Mouse (Mus musculus) intestine, embryonic 16.5 days (tissue): ENCODE measurements at regions not wholly inside any gene's neighbourhood (a gene's known extent, or its start where the extent isn't known, plus 50 kb on each side); places are given as distances from the start of the nearest gene placed in this dataset.

Experiments used
- ATAC-seq: fragments of 200-750 bp; cut with Nextera tagmentation; 2 replicates; pipeline ENCODE4 v1.8.0; 2017; ENCODE audit warnings: moderate TSS enrichment, moderate library complexity
- H3K27ac ChIP-seq: fragments of 300-500 bp; sonication (generic); 2 replicates; pipeline ENCODE4 v1.5.1; 2014; ENCODE audit warnings: mild to moderate bottlenecking, low read length
- H3K27me3 ChIP-seq: fragments of 300-500 bp; sonication (generic); replicated peaks from 2 replicates; pipeline ENCODE4 v1.6.1; 2014; ENCODE audit warnings: low read length, control low read depth, mixed read lengths; ENCODE audit not compliant: control insufficient read depth, insufficient read depth
- H3K36me3 ChIP-seq: fragments of 300-500 bp; sonication (generic); 2 replicates; pipeline ENCODE4 v1.6.1; 2014; ENCODE audit warnings: low read length, control low read depth; ENCODE audit not compliant: control insufficient read depth, insufficient read depth
- H3K4me1 ChIP-seq: fragments of 300-500 bp; sonication (generic); 2 replicates; pipeline ENCODE4 v1.6.1; 2014; ENCODE audit warnings: low read length, control low read depth, mixed read lengths; ENCODE audit not compliant: control insufficient read depth, insufficient read depth
- H3K4me2 ChIP-seq: fragments of 300-500 bp; sonication (generic); 2 replicates; pipeline ENCODE4 v1.6.1; 2014; ENCODE audit warnings: low read depth, low read length, control low read depth
- H3K4me3 ChIP-seq: fragments of 300-500 bp; sonication (generic); 2 replicates; pipeline ENCODE4 v1.5.1; 2014; ENCODE audit warnings: mild to moderate bottlenecking, low read length
- H3K9ac ChIP-seq: fragments of 300-500 bp; sonication (generic); 2 replicates; pipeline ENCODE4 v1.6.1; 2014; ENCODE audit warnings: low read depth, low read length
- H3K9me3 ChIP-seq: fragments of 300-500 bp; sonication (generic); 2 replicates; pipeline ENCODE4 v1.6.1; 2016; ENCODE audit warnings: low read length, control low read depth; ENCODE audit not compliant: control insufficient read depth
- WGBS: fragments of 180-500 bp; shearing (Covaris S2); extraction: QIAGEN DNeasy Blood & Tissue Kit; methylation state at CpG from one replicate; pipeline ENCODE4 v1.1.7; 2014; 5-methylcytosine and 5-hydroxymethylcytosine counted together

GRCm38 (mm10) chr1:184579475-184579874, 152.9 kb downstream of the Hlx start:
- ATAC-seq: no peak
- Histone ChIP-seq H3K27me3 (no peaks in the 10 kb centered on the region), H3K4me2 (no peak overlapping the region), H3K9me3 (no peaks in the 10 kb centered on the region), H3K27ac (no peak overlapping the region), H3K4me1 (peaks cover 1% of the 10 kb centered on the region; the same call in 1 of the 2 replicates), H3K36me3 (no peaks in the 10 kb centered on the region), H3K4me3 (no peak overlapping the region), H3K9ac (no peak overlapping the region)
- 77% methylated on average over 3 of the region's 3 CpGs for WGBS

DNA sequence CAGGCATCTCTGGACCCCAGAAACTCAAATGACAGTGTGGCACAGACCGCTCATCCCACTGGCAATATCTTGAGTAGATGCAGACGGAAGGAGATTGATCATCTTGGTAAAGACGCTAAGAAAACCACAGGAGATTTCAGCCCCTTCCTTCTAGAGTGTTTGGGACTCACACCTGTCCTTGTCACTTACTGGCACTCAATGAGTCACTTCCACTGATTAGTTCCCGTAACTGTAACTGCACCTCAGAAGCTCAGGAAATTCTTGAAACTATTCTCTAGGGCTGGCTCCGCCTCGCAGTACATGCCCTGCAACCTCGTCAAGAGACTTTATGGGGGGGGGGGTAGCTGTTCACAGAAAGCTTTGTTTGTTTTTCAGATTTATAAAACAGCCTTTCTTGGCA, 155.9 kb downstream of the Hlx start:
- Histone ChIP-seq H3K9ac (no peak overlapping the region), H3K36me3 (no peaks in the 10 kb centered on the region), H3K4me1 (no peaks in the 10 kb centered on the region), H3K27me3 (no peaks in the 10 kb centered on the region), H3K4me3 (no peak overlapping the region), H3K27ac (no peak overlapping the region), H3K9me3 (no peaks in the 10 kb centered on the region), H3K4me2 (no peak overlapping the region)
- ATAC-seq: no peak
- WGBS: 75% methylated on average over 7 of the region's 7 CpGs

GRCm38 (mm10) chr1:184573325-184573724, 159.1 kb downstream of the Hlx start:
- Histone ChIP-seq H3K4me1 (no peaks in the 10 kb centered on the region), H3K4me3 (no peak overlapping the region), H3K36me3 (no peaks in the 10 kb centered on the region), H3K27me3 (no peaks in the 10 kb centered on the region), H3K9me3 (no peaks in the 10 kb centered on the region), H3K9ac (no peak overlapping the region), H3K4me2 (no peak overlapping the region; the same call in 1 of the 2 replicates), H3K27ac (no peak overlapping the region)
- WGBS: 54% methylated on average over 7 of the region's 7 CpGs
- ATAC-seq: no peak

- H3K9me3 ChIP-seq: no peaks in the 10 kb centered on the region
- no peak overlapping the region for H3K4me2 ChIP-seq
- WGBS: 90% methylated on average over 5 of the region's 5 CpGs
- H3K27ac ChIP-seq: no peak overlapping the region
- no peak overlapping the region for H3K9ac ChIP-seq
- no peaks in the 10 kb centered on the region for H3K4me1 ChIP-seq
- ATAC-seq: no peak
- no peaks in the 10 kb centered on the region for H3K36me3 ChIP-seq
- H3K4me3 ChIP-seq: no peak overlapping the region
- no peaks in the 10 kb centered on the region for H3K27me3 ChIP-seq
Observed at GRCm38 (mm10) chr1:184570681-184571080, 161.7 kb downstream of the Hlx start.

GRCm38 (mm10) chr1:184562926-184563325, 169.5 kb downstream of the Hlx start:
- Histone ChIP-seq H3K36me3 (no peaks in the 10 kb centered on the region), H3K9me3 (no peaks in the 10 kb centered on the region), H3K9ac (no peak overlapping the region), H3K27ac (no peak overlapping the region), H3K4me2 (no peak overlapping the region), H3K27me3 (no peaks in the 10 kb centered on the region), H3K4me3 (no peak overlapping the region), H3K4me1 (no peaks in the 10 kb centered on the region)
- WGBS: 84% methylated on average over 4 of the region's 4 CpGs
- ATAC-seq: no peak

DNA sequence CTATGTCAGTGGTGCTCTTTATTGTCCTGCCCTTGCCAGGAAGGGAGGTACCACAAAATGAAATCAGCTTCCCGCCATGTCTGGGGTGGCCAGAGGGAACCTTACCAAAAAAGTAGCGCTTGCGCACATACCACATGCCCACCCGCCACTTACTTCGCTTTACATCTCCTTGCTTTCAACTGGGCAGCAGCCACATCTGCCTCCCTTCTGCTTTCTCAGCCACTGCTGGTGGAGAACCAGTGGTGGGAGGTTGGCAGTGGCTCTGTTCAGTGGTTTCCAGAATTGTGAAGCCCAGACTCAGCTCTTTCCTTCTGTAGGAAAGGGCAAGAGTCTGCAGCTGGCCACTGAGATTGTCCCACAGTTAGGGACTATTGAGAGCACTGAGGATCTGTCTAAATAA, 170.2 kb downstream of the Hlx start:
- Histone ChIP-seq H3K36me3 (no peaks in the 10 kb centered on the region), H3K9ac (no peak overlapping the region), H3K9me3 (no peaks in the 10 kb centered on the region), H3K4me1 (no peaks in the 10 kb centered on the region), H3K4me2 (no peak overlapping the region), H3K4me3 (no peak overlapping the region), H3K27ac (no peak overlapping the region), H3K27me3 (no peaks in the 10 kb centered on the region)
- 89% methylated on average over 5 of the region's 5 CpGs for WGBS
- no peak for ATAC-seq

- Histone ChIP-seq H3K4me2 (no peak overlapping the region), H3K27ac (no peak overlapping the region), H3K27me3 (no peaks in the 10 kb centered on the region), H3K9me3 (no peaks in the 10 kb centered on the region), H3K4me1 (no peaks in the 10 kb centered on the region), H3K4me3 (no peak overlapping the region), H3K9ac (no peak overlapping the region), H3K36me3 (no peaks in the 10 kb centered on the region)
- 61% methylated on average over 7 of the region's 7 CpGs for WGBS
- ATAC-seq: no peak
Observed at GRCm38 (mm10) chr1:184559543-184559942, 172.9 kb downstream of the Hlx start.

- Histone ChIP-seq H3K4me3 (no peak overlapping the region), H3K36me3 (no peaks in the 10 kb centered on the region), H3K27me3 (no peaks in the 10 kb centered on the region), H3K9me3 (no peaks in the 10 kb centered on the region), H3K27ac (no peak overlapping the region), H3K4me1 (no peaks in the 10 kb centered on the region), H3K9ac (no peak overlapping the region), H3K4me2 (no peak overlapping the region)
- no peak for ATAC-seq
Observed at GRCm38 (mm10) chr1:184553791-184554190, 178.6 kb downstream of the Hlx start.

DNA sequence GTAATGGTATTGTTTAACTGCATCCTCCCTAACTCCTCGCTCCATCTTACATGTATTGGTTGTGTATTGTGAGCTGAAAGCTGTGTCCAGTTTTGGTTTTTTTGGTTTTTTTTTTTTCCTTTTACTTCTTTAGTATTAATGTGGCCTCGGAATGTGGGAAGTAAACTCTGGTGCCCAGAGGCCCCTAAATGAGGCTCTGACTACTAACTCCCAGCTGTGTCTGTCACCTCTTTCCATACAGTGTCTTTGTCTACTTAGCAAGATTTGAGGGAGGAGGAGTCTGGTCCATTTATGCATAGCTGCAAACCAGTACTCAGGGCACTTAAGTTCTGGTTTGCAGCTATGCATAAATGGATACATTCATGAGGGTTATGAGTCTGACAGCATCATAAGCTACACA, 181.9 kb downstream of the Hlx start:
- H3K27ac ChIP-seq: no peak overlapping the region
- H3K27me3 ChIP-seq: no peaks in the 10 kb centered on the region
- ATAC-seq: no peak
- no peaks in the 10 kb centered on the region for H3K9me3 ChIP-seq
- no peaks in the 10 kb centered on the region for H3K36me3 ChIP-seq
- no peak overlapping the region for H3K4me3 ChIP-seq
- H3K9ac ChIP-seq: no peak overlapping the region
- H3K4me1 ChIP-seq: no peaks in the 10 kb centered on the region
- WGBS: 81% methylated on average over 2 of the region's 2 CpGs
- H3K4me2 ChIP-seq: no peak overlapping the region

- no peak overlapping the region for H3K4me2 ChIP-seq
- ATAC-seq: no peak
- no peak overlapping the region for H3K27ac ChIP-seq
- H3K4me1 ChIP-seq: no peaks in the 10 kb centered on the region
- no peaks in the 10 kb centered on the region for H3K9me3 ChIP-seq
- H3K9ac ChIP-seq: no peak overlapping the region
- H3K36me3 ChIP-seq: no peaks in the 10 kb centered on the region
- no peak overlapping the region for H3K4me3 ChIP-seq
- no peaks in the 10 kb centered on the region for H3K27me3 ChIP-seq
- WGBS: 53% methylated on average over 15 of the region's 15 CpGs
Observed at GRCm38 (mm10) chr1:184547650-184548235, 184.7 kb downstream of the Hlx start.
